19 mouse cellular contexts compared by ENCODE assay signal in genomic region chr9:62772746-62773145, GRCm38 (mm10). TPM values are rescaled to one million over a fixed set of nuclear protein-coding genes. Genes with fewer than 3 reads are reported as not detected.
A peak's percentile ranks its signal among the peaks of the same experiment; 100 is the strongest.
DNase-seq lines count a peak whose midpoint lies in the region; ATAC-seq and TF ChIP-seq lines count a peak whose summit lies in the region.
"Had no signal": no experiment of that assay in that cellular context is flagged by ENCODE, and none has a peak within 500 bp of the region (broad histone marks: within the 10 kb centered on the region; RNA-seq: fewer than 3 reads in every experiment).

No protein-coding gene starts in this region.

- WGBS in lung, embryonic 14.5 days: 44% methylated on average over 8 of the region's 8 CpGs
- 71% methylated on average over 8 of the region's 8 CpGs for WGBS in intestine, postnatal 0 days

- no peak overlapping the region for H3K9ac ChIP-seq in lung, embryonic 14.5 days
- no peak overlapping the region for H3K9ac ChIP-seq in CH12.LX (ENCODE audit: insufficient read depth, low read depth)
- H3K9ac ChIP-seq in intestine, postnatal 0 days (ENCODE audit: low read depth, low read length): no peak overlapping the region
- H3K9ac ChIP-seq: hindbrain, embryonic 13.5 days; midbrain, embryonic 12.5 days; neural tube, embryonic 12.5 days; stomach, embryonic 15.5 days had no signal

- dilution Hi-C loops in CH12.LX (cut with MboI; ENCODE audit: extremely low pct_ligation_motif_present, extremely low pct_unique_long_range_greater_than_20kb, low sequenced_read_pairs): no loop called here

- H3K4me3 ChIP-seq in lung, embryonic 14.5 days (ENCODE audit: low read depth, low read length): no peak overlapping the region
- H3K4me3 ChIP-seq in CH12.LX (replicated peaks in 1 of 3; ENCODE audit: low read depth in 2 of 3, low read length in 2 of 3, poor library complexity in 1 of 3): no peak overlapping the region
- H3K4me3 ChIP-seq in intestine, postnatal 0 days (ENCODE audit: low read depth, low read length): no peak overlapping the region
- H3K4me3 ChIP-seq: hindbrain, embryonic 13.5 days; midbrain, embryonic 12.5 days; neural tube, embryonic 12.5 days; stomach, embryonic 15.5 days had no signal

- in situ Hi-C loops in CH12.LX (cut with MboI; ENCODE audit: low pct_ligation_motif_present, low pct_unique_long_range_greater_than_20kb, low sequenced_read_pairs): loop anchor here (10.0 kb wide), 1 partner anchor 148 kb away; no protein-coding TSS in a partner anchor

- no peak for TF ChIP-seq EP300 in CH12.LX (IDR thresholded peaks at IDR 0.05; ENCODE audit: low read length)

- no peaks in the 10 kb centered on the region for H3K36me3 ChIP-seq in lung, embryonic 14.5 days (ENCODE audit: insufficient read depth)
- no peaks in the 10 kb centered on the region for H3K36me3 ChIP-seq in CH12.LX (replicated peaks in 1 of 2; ENCODE audit: control insufficient read depth in 1 of 2, insufficient read depth in 1 of 2, low read length in 1 of 2)
- no peaks in the 10 kb centered on the region for H3K36me3 ChIP-seq in intestine, postnatal 0 days (ENCODE audit: control insufficient read depth, insufficient read depth)
- H3K36me3 ChIP-seq: hindbrain, embryonic 13.5 days; midbrain, embryonic 12.5 days; neural tube, embryonic 12.5 days; stomach, embryonic 15.5 days had no signal

- TF ChIP-seq RAD21 in CH12.LX (IDR thresholded peaks at IDR 0.05; ENCODE audit: low read depth, low read length): no peak

- H3K79me2 ChIP-seq in CH12.LX (replicated peaks; ENCODE audit: control insufficient read depth, extremely low read depth, insufficient read depth, poor library complexity, severe bottlenecking): no peaks in the 10 kb centered on the region

- H3K27ac ChIP-seq in lung, embryonic 14.5 days (ENCODE audit: low read depth): no peak overlapping the region
- H3K27ac ChIP-seq in CH12.LX (ENCODE audit: insufficient read depth, low read depth): no peak overlapping the region
- H3K27ac ChIP-seq in intestine, postnatal 0 days (ENCODE audit: low read depth, low read length): no peak overlapping the region
- H3K27ac ChIP-seq: hindbrain, embryonic 13.5 days; midbrain, embryonic 12.5 days; neural tube, embryonic 12.5 days; stomach, embryonic 15.5 days had no signal

- no peaks in the 10 kb centered on the region for H3K9me3 ChIP-seq in lung, embryonic 14.5 days (ENCODE audit: low read depth, low read length)
- H3K9me3 ChIP-seq in CH12.LX (replicated peaks; ENCODE audit: low read length): no peaks in the 10 kb centered on the region
- H3K9me3 ChIP-seq in intestine, postnatal 0 days (ENCODE audit: control insufficient read depth): no peaks in the 10 kb centered on the region; the same call in 1 of the 2 replicates
- H3K9me3 ChIP-seq: hindbrain, embryonic 13.5 days; midbrain, embryonic 12.5 days; neural tube, embryonic 12.5 days; stomach, embryonic 15.5 days had no signal

- no peak for TF ChIP-seq POLR2A in CH12.LX (IDR thresholded peaks at IDR 0.05; ENCODE audit: low read depth, low read length)

- no peaks in the 10 kb centered on the region for H3K27me3 ChIP-seq in lung, embryonic 14.5 days (ENCODE audit: insufficient read depth, low read length)
- H3K27me3 ChIP-seq in CH12.LX (replicated peaks): no peaks in the 10 kb centered on the region
- H3K27me3 ChIP-seq in intestine, postnatal 0 days (replicated peaks; ENCODE audit: control insufficient read depth, insufficient read depth, low read length): no peaks in the 10 kb centered on the region
- H3K27me3 ChIP-seq: hindbrain, embryonic 13.5 days; midbrain, embryonic 12.5 days; neural tube, embryonic 12.5 days; stomach, embryonic 15.5 days had no signal

- DNase-seq in adrenal gland, adult 8-10 months: peak; percentile 47
- DNase-seq in adrenal gland, postnatal 4 days (ENCODE audit: low spot score in 2 of 2): no peak
- peak; percentile 40 for DNase-seq in lung, embryonic 14.5 days
- DNase-seq in lung, postnatal 36 days: no peak
- no peak for DNase-seq in CH12.LX (ENCODE audit: extremely low read depth)
- DNase-seq in retina, embryonic 14.5 days (ENCODE audit: low spot score): peak; percentile 26
- DNase-seq: cerebellum, adult 8-10 months; gastrocnemius, postnatal 25 days; kidney, adult 8-10 months; lung, adult 18-20 months; thymus, postnatal 14 days had no signal

- no peak overlapping the region for H3K4me2 ChIP-seq in lung, embryonic 14.5 days
- no peak overlapping the region for H3K4me2 ChIP-seq in CH12.LX (ENCODE audit: insufficient read depth, low read depth, poor library complexity, severe bottlenecking)
- H3K4me2 ChIP-seq in intestine, postnatal 0 days (replicated peaks; ENCODE audit: low read depth): no peak overlapping the region
- H3K4me2 ChIP-seq: hindbrain, embryonic 13.5 days; liver, embryonic 11.5 days; midbrain, embryonic 12.5 days; neural tube, embryonic 12.5 days; stomach, embryonic 15.5 days had no signal

- no peaks in the 10 kb centered on the region for H3K4me1 ChIP-seq in lung, embryonic 14.5 days (ENCODE audit: insufficient read depth)
- H3K4me1 ChIP-seq in CH12.LX (ENCODE audit: control insufficient read depth in 1 of 2, insufficient read depth in 2 of 2): peaks cover 12 to 36% of the 10 kb centered on the region in 2 experiments
- H3K4me1 ChIP-seq in intestine, postnatal 0 days (replicated peaks; ENCODE audit: control insufficient read depth, insufficient read depth, low read length): no peaks in the 10 kb centered on the region
- H3K4me1 ChIP-seq: hindbrain, embryonic 13.5 days; stomach, embryonic 15.5 days had no signal

- 0 out of 2 replicates have a peak, but pooled peaks have one; percentile 14 for TF ChIP-seq CTCF in lung, embryonic 14.5 days (IDR thresholded peaks at IDR 0.05; ENCODE audit: low read depth)
- no peak for TF ChIP-seq CTCF in CH12.LX (conservative IDR thresholded peaks at IDR 0.05 in 1 of 2, IDR thresholded peaks at IDR 0.05 in 1 of 2; ENCODE audit: low read depth in 2 of 2, low read length in 2 of 2)
- TF ChIP-seq CTCF in intestine, postnatal 0 days (IDR thresholded peaks at IDR 0.05; ENCODE audit: low read depth): no peak

- no peak for ATAC-seq in lung, embryonic 14.5 days (ENCODE audit: insufficient read depth)
- no peak for ATAC-seq in intestine, postnatal 0 days
- ATAC-seq: forebrain, embryonic 14.5 days; inflammation-experienced regulatory T-cells, adult 6 months had no signal

TF ChIP-seq in CH12.LX, 34 proteins besides CTCF, POLR2A, EP300 and RAD21:
- TF ChIP-seq ELF1 (IDR thresholded peaks at IDR 0.05; ENCODE audit: low read depth, low read length) (0 out of 2 replicates have a peak, but pooled peaks have one; percentile 2), ZNF384 (IDR thresholded peaks at IDR 0.05; ENCODE audit: low read depth, low read length) (no peak), USF1 (IDR thresholded peaks at IDR 0.05; ENCODE audit: low read depth, low read length) (no peak)

RNA-seq across cellular contexts. Expression of gene Fem1b, which starts 39.0 kb away (rescaled TPM):
- total RNA-seq in adrenal gland, adult 8-10 months (2022): 10 to 100 TPM; 32.0 to 39.4 (median 37.7) TPM
- 10 to 100 TPM; 44.0 to 50.4 TPM for total RNA-seq in adrenal gland, postnatal 4 days (2021)
- polyA plus RNA-seq in lung, embryonic 14.5 days (2014; fragmentation: Nextera tagmentation; extraction: Ambion mirVana): 37.1 and 37.6 TPM in 2 replicates
- total RNA-seq in CH12.LX (2012; rRNA removed): 34.6 and 35.6 TPM in 2 replicates
- total RNA-seq in CH12.LX (2014; rRNA removed): 30.0 and 30.1 TPM in 2 replicates
- polyA plus RNA-seq in CH12.LX (2012; ENCODE audit: insufficient read length, low read depth): 26.6 and 26.8 TPM in 2 replicates
- polyA plus RNA-seq in intestine, postnatal 0 days (2015; fragmentation: Nextera tagmentation; extraction: Ambion mirVana): 8.9 and 9.2 TPM in 2 replicates

Comparison
In these comparisons a context has a peak if more than half of its experiments do, and no peak if none do; other contexts are left out.
1. DNase-seq: peak in adrenal gland, adult 8-10 months (single experiment), lung, embryonic 14.5 days (single experiment) and retina, embryonic 14.5 days (single experiment); none in adrenal gland, postnatal 4 days (0 of 2), lung, postnatal 36 days (single experiment) and CH12.LX (single experiment).